Mouse (Mus musculus): ENCODE measurements around the gene Cd2ap.
"Not testable (repeated sequence)": the region's sequence is repeated elsewhere in the genome, so short reads cannot be mapped to it uniquely, and the experiment has no call there.

Cd2ap gene

DNA sequence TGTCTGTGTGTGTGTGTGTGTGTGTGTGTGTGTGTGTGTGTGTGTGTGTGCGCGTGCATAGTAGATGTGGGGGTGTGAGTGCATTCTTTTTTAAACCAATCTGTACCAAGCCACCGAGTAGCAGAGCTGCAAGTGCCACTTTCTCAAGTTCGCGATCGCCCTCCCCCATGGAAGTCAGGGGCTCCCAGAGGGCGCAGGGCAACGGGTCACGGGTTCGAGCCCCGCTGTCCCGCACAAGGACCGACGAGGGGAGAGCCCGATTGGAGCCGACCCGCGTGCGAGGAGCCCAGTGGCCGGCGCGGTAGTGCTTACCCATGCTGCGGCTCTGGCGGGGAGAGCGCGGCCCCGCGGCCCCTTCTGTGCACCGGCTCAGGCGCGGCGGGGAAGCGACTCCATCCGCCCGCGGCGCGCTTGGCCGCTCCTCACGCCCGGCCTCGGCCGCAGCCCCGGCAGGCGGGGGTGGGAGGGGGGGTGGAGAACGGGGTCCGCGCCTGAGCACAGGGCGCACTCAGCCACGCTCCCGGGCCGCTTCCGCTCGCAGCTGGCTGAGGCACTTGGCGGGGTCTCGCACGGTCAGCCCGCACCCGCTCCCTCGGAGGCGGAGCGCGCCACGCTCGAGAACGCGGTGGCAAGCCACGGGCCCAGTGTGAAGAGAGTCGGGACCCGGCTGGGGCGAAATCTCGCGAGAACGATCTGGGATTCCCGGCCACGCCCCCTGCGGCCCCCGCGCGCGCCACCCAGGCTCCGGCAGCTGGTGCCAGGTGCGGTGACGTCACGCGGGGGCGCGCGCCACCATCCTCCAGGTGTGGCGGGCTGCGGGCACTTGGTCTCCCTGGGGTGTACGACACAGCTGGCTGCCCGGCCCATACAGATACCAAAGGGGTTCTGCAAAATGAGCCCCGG lies at the start of gene Cd2ap:
Cd2ap (minus strand) TSS at position 665 of the 903 bp plus-strand sequence.
- DNase-seq = peak; percentile 95

DNA sequence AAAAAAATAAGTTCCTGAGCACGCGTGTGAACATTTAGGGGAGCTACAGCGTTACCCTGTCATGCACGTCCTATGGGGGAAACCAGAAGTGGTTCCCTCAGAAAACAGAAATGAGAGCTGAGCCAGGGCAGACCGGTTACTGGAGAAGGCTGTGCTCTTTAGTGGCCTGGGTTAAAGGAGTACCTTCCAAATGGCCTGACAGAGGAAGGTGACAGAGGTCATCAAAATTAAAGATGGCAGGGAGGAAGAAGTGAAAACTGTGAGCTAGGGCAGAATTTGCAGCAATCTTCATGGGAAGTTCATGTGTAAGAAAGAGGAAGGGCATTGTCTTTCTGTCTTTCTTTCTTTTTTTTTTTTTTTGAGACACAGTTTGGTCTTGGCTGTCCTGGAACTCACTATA lies 48.3 kb upstream of the Cd2ap start:
- no peak for DNase-seq

DNA sequence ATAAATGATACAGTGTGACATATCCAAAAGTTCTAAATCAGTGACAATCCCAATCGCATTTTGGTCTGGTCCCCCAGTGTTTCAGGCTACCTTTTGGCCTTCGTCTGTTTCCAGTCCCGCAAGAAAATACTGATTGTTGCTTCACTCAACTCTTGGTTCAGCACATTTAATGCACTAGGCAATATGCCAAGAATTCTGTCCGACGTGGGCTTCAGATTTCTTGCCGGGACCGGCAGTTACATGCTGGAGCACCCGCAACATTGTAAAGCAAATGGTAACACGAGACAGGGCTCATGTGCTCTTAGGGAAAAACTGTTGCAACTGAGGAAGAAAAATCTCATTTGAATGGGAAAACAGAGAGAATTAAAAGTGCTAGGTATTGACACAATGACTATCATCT lies 42.3 kb upstream of the Cd2ap start:
- no peak for DNase-seq

DNA sequence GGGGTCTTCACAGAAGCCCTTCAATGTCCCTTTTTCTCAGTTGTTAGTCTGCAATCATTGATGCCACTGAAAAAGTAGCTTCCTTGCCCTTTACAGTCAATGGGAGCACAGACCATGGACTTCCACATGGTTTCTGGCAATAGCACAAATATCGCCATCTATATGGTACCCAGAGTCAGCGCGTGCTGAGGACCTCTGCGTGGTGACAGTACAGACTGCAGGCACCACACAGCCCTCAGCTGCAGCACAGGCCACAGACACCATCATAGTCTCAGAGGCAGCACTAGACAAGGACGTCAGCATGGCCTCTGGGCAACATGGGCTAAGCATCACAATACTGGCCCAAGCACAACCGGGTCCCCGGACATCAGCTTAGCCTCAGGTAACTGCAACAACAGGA lies 38.3 kb upstream of the Cd2ap start:
- no peak for DNase-seq

DNA sequence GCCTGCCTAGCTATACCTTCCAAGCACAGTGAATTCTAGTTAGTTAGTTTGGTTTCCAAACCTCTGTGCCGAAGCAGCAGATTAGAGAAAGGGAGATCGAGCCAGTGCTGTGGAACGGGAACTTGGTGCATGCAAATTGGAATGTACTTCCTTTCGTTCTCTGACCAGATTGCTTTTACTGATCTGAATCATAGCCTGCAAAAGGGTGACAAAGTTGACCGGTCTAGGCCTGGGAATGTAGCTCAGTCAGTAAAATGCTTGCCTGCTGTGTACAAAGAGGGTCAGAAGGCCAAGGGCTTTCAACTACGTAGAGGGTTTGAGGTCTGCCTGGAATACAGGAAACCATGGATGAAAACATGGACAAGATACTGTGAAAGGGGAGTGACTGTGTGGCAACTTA lies 35.7 kb upstream of the Cd2ap start:
- DNase-seq = no peak

DNA sequence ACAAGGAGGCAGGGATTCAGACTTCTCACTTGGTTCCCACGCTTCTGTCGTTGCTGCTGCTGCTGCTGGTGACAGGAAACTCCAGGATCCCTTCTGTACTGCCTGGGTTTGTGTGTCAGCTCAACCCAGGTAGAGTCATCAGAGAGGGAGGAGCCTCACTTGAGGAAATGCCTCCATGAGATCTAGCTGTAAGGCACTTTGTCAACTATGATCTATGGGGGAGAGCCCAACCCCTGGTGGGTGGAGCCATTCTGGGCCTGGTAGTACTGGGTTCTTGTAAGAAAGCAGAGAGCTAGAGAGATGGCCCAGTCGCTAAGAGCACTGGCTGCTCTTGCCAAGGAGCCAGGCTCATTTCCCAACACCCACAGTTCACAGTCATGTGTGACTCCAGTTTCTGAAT lies 34.0 kb upstream of the Cd2ap start:
- DNase-seq = no peak

DNA sequence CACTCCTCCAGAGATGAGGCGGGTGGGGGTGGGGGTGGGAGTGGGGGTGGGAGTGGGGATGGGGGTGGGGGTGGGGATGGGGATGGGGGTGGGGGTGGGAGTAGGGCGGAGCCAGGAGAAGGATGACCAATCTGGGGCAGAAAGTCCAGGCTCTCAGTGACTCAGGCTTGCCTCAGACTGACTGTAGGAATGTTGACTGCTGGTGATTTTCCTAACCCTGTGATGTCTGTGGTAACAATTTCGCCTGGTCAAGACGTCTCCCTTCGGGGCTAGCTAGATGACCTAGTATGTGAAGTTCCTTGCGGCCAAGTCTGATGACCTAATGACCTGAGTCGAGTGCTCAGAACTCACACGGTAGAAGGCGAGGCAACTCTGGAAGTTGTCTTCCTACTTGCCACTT lies 32.9 kb upstream of the Cd2ap start:
- no peak for DNase-seq

DNA sequence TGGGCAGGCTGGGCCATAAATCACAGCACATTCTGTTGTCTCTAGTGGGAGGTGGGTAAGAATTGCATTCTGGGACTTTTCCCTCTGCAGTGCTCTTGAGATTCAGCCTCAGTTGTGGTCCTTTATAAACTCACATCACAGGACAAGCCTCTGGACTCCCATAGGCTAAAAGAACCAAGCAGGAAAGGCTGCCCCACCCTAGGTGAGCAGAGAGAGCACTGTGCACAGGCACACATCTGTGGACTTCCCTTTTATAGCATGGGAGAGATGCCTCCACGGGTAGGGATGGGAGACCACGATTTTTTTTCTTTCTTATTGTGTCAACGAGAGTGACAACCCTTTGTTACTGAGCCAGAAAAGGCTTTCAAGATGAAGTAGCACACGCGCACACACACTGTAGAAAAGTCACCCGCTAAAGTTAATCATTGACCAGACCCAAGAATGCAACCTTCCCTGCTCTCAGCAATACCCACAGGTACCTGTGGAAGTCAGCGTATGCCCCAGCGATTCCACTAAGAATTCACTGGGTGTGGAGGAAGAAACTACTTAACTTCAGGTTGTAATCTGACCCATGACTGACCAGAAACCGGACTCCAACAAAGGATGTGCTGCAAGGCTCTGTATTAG lies 32.4 kb upstream of the Cd2ap start:
- DNase-seq = no peak

DNA sequence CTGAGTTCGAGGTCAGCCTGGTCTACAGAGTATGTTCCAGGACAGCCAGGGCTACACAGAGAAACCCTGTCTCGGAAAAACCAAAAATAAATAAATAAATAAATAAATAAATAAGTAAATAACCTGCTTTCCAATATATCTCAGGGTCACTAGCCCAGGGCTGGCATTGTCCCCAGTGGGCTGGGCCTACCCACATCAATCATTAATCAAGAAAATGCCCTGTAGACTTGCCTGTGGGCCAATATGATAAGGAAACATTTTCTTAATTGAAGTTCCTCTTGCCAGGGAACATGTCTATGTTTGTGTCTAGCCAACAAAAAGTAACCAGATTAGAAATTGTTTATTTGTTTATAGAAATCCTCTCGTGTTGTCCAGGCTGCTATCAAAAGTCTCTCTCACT lies 31.7 kb upstream of the Cd2ap start:
- no peak for DNase-seq

DNA sequence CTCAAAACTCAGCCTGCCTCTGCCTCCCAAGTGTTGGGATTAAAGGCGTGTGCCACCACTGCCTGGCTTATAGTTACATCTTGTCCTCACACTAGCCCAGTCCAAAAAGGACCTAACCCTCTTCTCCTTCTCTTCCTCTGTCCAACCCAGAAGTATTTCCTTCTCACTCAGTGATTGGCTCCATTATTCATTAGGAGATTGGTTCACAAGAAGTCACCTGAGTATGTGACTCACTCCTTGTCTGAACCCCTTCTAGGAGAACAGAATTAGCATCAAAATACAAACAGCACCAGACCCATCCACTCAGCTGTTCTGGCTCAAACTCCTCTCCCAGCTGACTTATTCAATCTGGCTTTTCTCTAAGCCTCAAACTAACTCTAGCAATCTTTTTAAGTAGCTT lies 30.0 kb upstream of the Cd2ap start:
- not testable (repeated sequence) for DNase-seq

DNA sequence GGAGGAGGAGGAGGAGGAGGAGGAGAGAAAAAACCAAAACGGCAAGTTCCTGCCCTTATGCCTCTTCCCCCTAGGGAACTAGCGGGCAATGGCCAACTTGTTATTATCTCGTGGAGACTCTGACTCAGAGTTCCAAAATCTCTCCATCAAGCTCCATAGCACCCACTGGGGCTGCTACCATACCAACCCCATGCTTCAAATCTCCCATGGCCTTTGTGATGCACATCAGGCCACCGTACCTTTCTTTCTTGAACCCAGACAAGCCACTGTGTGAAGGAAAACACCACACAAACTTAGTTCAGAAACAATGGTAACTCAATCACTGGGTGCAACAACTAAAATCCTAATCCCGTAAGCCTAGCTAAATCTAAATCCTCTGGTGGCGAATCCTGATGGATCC lies 29.5 kb upstream of the Cd2ap start:
- no peak for DNase-seq

DNA sequence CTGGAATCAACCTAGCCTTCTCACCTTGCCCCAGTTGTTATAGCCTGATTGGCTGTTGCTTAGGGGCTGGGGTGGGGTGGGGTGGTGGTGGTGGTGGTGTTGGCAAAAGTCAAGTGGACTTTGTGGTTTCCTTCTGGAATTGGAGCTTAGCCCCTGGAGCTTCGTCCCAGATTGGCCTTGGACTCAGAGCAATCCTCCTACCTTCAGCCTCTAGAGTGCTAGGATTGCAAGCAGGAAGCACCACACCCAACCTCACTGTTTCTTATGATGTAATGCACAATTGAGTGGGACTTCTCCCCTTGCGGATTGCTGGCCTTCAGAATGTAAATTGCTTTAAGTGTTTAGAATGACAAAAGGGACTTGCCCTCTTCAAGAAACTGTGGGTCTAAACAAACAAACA lies 24.3 kb upstream of the Cd2ap start:
- no peak for DNase-seq

DNA sequence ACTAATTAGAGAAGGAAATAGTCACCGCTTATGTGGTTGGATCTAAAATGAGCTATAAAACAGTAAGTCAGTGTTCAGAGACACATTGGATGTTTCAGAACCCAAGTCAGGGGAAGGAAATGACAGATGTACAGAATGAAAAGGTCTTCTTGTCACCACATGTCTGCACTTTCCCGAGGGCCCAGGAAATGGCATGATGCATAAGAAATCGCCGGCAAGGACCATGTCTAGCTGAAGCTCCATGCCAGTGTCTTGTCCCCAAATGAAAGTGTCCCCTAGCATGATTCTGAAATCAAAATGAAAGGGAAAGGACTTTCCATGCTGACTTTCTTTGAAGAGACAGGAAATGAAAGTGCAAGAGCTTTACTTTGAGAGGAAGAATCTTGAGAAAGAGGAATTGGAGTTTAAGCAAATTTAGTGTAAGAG lies 10.8 kb upstream of the Cd2ap start:
- no peak for DNase-seq

DNA sequence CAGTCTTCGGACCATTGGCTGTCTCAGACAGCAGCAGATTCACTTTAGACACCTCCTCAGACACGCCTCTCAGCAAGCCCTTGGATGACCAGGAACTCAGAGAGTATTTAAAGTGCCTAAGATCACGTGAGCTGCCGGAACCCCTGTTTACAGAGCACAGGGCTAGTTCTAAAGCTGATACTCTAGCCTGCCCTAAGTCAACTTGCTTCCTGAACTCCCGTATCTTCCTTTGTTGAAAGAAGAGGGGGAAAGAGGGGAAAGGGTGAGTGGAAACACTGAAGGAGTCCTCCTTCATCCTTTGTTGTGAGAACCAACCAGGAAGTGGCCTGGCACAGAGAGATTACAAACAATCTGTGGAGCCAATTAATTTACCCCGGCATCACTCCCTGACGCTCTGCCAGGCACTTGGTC lies 8.6 kb upstream of the Cd2ap start:
- DNase-seq = no peak

DNA sequence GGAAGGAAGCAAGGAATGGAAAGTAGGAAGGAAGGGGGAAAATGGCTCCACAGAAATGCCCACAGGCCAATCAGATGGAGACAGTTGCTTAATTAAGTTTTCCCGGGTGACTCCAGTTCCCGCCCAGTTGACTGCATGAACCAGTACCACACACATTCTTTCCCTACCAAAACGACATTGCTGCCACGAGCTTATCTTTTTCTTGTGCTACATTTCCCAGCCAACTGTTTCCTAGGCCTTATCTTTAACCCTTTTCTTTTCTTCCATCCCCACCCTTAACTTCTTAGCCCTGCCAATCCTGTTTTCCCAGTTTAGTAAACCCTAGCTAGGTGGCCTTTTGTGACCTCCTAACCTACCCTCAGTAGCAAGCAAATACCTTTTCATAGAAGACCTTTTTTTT lies 7.9 kb upstream of the Cd2ap start:
- no peak for DNase-seq

DNA sequence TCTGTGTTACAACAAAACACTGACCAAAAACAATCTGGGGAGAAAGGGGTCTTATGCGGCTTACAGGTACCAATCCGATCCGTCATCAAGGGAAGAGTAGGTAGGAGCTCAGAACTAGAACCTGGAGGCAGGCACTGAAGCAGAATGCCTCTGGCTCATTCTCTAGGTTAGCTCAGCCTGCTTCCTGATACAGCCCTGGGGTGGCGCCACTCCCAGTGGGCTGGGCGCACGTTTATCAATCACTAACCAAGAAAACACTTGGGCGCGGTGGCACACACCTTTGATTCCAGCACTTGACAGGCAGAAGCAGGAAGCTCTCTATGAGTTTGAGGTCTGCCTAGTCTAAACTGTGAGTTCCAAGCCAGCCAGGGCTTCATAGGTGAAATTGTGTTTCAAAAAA lies 7.3 kb upstream of the Cd2ap start:
- DNase-seq = no peak

DNA sequence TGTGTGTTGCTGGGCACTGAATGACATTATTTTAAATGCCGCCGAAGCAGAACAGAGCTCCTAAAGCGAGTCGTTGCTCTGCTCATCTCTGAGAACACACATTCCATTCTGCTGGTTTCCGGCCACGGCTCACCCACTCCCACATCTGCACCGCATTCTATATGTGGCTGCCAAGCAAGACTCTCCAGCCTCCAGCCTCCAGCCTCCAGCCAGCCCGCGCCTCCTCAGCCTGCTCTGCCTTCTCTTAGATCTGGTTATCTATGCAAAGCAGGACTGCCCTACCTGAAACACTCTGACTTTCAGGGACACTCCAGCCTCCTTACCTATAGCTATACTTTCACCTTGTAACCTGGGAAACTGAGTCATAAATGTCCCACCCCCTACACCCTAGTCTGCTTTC lies 6.8 kb upstream of the Cd2ap start:
- no peak for DNase-seq

DNA sequence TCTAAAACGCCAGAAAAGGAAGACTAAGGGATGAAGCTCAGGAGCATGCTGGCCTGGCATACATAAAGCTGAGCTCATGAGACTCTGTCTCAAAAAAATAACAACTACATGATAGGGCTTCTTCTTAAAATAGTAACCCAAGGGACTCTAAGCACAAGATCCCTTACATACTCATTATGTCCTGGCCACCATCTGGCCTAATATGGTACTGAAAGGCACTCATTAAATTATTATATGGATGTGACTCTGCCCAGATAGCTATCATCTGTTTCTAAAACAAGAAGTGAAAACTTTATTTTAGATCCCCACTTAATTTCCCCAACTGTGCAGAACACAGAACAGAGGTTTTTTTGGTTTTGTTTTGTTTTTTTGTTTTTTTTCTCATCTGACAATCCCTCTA lies 6.4 kb upstream of the Cd2ap start:
- DNase-seq = no peak

DNA sequence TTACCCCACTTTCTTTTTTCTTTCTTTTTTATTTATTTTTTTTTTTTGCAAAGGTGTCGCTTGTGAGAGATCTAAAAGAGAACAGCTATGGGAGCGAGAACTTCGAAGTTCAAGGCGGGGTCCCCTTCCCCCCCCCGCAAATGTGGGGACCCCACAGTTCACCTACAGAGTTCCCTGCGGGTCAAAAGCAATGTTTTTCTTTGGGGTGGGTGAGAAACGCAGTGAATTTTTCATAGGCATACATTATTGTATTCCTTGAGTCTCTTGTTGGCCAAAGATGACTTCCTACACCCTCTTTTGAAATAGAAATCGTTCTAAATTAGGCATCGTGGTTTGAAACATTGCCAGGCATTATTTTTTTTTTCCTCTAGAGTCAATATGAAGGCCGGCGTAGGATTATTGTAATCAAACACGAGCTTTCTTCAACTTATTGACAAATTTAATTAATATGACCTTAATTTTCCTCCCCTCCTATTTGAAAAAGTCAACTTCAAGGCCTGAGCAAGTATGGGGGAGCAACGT lies 500 bp upstream of the Cd2ap start:
- no peak for DNase-seq

DNA sequence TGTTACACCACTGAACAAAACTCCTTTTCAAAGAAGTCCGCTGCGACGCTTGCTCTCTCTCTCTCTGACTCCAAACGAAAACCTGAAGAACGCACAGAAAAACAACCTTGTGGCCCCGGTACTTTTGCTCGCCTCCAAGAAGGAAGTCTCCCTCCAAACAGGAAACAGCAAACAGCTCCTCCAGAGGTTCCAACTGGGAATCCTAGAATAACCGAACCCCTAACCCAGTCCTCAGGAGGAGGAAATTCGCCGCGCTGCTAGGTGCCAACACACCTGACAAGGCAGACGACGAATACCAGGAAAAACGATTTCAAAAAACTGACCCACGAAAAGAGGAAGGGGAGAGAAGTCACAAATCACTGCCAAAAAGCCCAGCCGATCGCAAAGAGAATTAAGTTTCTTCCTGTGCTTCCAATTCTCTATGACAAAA lies 879 bp downstream of the Cd2ap start:
- peak; percentile 21 for DNase-seq

DNA sequence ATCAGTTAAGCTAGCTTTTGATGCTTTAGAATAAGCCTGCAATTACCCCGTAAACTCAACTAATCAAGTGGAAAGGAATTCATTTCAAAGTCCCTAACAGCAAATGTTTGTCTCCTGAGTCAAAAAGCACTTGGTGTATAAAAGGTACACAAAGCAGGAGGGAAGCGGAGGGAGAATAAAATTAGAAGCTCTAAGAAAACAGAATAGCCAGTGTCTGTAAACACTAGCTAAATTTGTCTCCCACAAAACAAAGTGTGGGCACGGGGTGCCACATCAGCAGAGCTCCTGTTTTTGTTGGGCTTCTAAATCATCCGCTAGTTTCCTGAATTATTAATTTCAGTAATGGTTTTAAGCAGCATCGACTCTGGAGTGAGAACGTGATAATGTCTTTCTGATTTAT lies 1.4 kb downstream of the Cd2ap start:
- no peak for DNase-seq

DNA sequence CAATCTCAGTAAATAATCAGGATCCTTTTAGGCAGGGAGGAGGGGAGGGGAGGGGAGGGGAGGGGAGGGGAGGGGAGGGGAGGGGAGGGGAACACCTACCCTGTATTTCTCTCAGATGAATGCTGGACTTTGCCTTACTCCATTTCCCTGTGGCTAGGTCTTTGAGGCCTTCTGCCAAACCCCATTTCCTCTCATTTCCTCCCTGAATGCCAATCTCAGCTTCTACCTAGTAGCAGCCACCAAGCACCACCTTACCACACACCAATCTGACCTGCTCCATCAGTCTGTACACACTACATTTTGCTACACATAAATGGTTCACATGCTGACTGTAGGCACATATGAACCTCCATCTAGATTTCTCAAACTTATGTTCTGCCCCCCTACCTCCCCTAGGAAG lies 6.0 kb downstream of the Cd2ap start:
- DNase-seq = no peak

DNA sequence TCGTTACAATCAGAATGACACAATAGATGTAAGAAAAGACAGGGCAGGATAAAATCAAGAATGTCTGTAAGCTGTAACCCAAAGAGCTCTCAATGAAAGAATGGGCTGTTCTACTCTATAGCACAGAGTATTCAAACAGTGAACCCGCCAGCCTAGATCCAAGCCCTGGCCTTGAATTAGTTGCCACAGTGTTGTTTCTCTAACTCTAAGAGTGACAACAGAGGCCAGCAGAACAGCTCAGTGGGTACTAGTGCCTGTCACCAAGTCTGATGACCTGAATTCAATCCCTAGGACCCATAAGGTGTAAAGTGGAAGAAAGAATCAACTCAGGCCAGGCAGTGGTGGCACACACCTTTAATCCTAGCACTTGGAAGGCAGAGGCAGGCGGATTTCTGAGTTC lies 13.3 kb downstream of the Cd2ap start:
- DNase-seq = no peak

DNA sequence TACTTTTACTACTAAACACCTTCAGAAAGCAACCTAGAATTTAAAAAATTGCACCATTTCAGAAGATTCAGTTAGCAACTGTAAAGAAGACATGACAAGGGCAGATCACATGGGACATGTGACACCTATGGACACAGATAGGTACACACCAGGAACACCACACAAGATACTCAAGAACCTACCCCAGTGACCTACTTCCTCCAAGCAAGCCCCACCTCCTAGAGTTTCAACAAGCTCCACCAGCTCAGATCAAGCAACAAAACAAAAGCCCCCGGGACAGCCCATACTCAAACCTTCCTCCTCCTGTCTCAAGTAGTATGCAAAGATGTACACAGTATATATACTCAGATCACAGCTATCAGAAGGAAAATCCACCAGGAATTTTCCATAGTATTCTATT lies 16.1 kb downstream of the Cd2ap start:
- DNase-seq = no peak

All from layer of hippocampus, adult 9-11 months (tissue).